Mouse (Mus musculus): ENCODE measurements around the gene Ttc16. TPM values are rescaled to one million over a fixed set of nuclear protein-coding genes. Genes with fewer than 3 reads are reported as not detected.
A peak's percentile ranks its signal among the peaks of the same experiment; 100 is the strongest.

The Ttc16 gene
- 0.14 TPM for polyA plus RNA-seq (2012; fragmentation: generic; extraction: Trizol)
- long read RNA-seq, experiment 1: 0 reads
- long read RNA-seq, experiment 2: 0 reads

DNA sequence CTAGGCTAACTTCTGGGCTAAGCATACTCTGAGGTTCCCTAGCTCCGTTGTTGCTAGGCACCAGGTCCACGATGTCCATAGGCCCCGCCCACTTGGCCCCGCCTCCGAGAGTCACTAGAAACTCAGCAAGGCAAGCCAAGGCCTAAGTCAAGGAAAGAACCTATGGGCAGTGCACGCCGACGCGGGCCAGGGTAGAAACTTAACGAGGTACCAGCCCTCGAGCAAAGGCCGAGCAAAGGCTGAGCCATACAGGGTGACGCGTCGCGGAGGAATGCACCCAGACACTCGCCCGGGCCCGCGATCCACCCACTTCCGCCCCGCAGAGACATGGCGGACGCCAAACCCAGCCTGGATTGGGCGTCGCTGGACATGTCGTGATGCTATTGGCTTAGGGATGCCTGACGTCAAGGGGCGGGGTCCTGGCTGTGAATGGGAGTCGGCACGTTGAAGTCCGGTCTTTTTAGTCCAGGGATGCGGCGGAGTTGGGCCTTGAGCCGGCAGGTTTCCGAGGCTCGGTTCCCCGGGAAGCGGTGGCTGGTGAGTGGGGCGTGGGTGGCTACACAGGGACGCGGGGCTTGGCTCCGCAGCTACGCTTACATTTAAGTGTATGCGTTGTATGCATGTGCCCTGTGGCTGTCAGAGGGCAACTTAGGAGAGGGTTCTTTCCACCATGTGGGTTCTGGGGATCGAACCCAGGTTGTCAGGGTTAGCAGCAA, at the start of gene Ttc16, which contains the start of gene Ptrh1:
Ttc16 (minus strand) TSS at position 275 of the 716 bp plus-strand sequence.
Ptrh1 (plus strand) TSS at position 428 of the 716 bp plus-strand sequence.
- no peaks in the 10 kb centered on the region for H3K27me3 ChIP-seq (ENCODE audit: control insufficient read depth, insufficient read depth, insufficient read length)
- H3K79me2 ChIP-seq (ENCODE audit: control insufficient read depth, insufficient read depth): peaks cover 27% of the 10 kb centered on the region
- H3K79me3 ChIP-seq (ENCODE audit: low read depth): peaks cover 13% of the 10 kb centered on the region
- peak within 1 kb of the TSS; percentile 92 for H3ac ChIP-seq (ENCODE audit: control insufficient read depth, insufficient read length, low read depth)
- no peak for TF ChIP-seq MYOG (IDR thresholded peaks at IDR 0.05; ENCODE audit: control insufficient read depth, extremely low read depth, insufficient read length)
- no peak for TF ChIP-seq MYOD1 (IDR thresholded peaks at IDR 0.05; ENCODE audit: control insufficient read depth, insufficient read length, low read depth)
- TF ChIP-seq FOSL1 (IDR thresholded peaks at IDR 0.05; ENCODE audit: insufficient read depth, low read length, poor library complexity, severe bottlenecking): no peak
- TF ChIP-seq CTCF (IDR thresholded peaks at IDR 0.05; ENCODE audit: control insufficient read depth, insufficient read depth, insufficient read length): no peak
- peak; percentile 61 for TF ChIP-seq MAX (IDR thresholded peaks at IDR 0.05)
- TF ChIP-seq USF1 (IDR thresholded peaks at IDR 0.05; ENCODE audit: low read depth): no peak
- peak within 1 kb of the TSS; percentile 75 for H3K4me3 ChIP-seq (ENCODE audit: insufficient read depth, poor library complexity, severe bottlenecking)
- peaks cover 24% of the 10 kb centered on the region for H3K36me3 ChIP-seq (ENCODE audit: control insufficient read depth, insufficient read depth)

DNA sequence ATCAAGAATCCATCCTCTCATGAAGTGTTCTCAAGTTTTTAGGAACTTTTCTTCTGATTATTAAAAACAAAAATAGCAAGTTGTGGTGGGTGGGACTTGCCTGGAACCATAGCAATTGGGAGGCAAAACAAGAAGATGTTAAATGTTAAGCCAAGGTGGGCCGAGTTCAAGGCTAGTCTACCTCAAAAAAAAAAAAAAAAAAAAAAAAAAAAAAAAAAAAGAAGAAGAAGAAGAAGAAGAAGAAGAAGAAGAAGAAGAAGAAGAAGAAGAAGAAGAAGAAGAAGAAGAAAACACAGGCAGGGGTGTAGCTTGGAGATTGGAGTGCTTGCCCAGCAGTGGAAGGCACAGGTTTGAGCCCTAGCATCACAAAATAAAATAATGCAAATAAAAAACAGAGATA, 49.3 kb upstream of the Ttc16 start:
- H3ac ChIP-seq (ENCODE audit: control insufficient read depth, insufficient read length, low read depth): no peak overlapping the region
- H3K79me2 ChIP-seq (ENCODE audit: control insufficient read depth, insufficient read depth): peaks cover 22% of the 10 kb centered on the region
- peaks cover 3% of the 10 kb centered on the region for H3K79me3 ChIP-seq (ENCODE audit: low read depth)
- H3K4me3 ChIP-seq (ENCODE audit: insufficient read depth, poor library complexity, severe bottlenecking): no peak overlapping the region
- no peak for TF ChIP-seq FOSL1 (IDR thresholded peaks at IDR 0.05; ENCODE audit: insufficient read depth, low read length, poor library complexity, severe bottlenecking)
- TF ChIP-seq MYOG (IDR thresholded peaks at IDR 0.05; ENCODE audit: control insufficient read depth, extremely low read depth, insufficient read length): no peak
- TF ChIP-seq USF1 (IDR thresholded peaks at IDR 0.05; ENCODE audit: low read depth): no peak
- no peak for TF ChIP-seq CTCF (IDR thresholded peaks at IDR 0.05; ENCODE audit: control insufficient read depth, insufficient read depth, insufficient read length)
- no peak for TF ChIP-seq CEBPB (IDR thresholded peaks at IDR 0.05; ENCODE audit: low read depth)
- TF ChIP-seq MYOD1 (IDR thresholded peaks at IDR 0.05; ENCODE audit: control insufficient read depth, insufficient read length, low read depth): no peak
- TF ChIP-seq MAX (IDR thresholded peaks at IDR 0.05): no peak
- H3K36me3 ChIP-seq (ENCODE audit: control insufficient read depth, insufficient read depth): peaks cover 11% of the 10 kb centered on the region
- no peaks in the 10 kb centered on the region for H3K27me3 ChIP-seq (ENCODE audit: control insufficient read depth, insufficient read depth, insufficient read length)

GRCm38 (mm10) chr2:32824181-32824580, 48.7 kb upstream of the Ttc16 start:
- H3K79me2 ChIP-seq (ENCODE audit: control insufficient read depth, insufficient read depth): peaks cover 21% of the 10 kb centered on the region
- no peaks in the 10 kb centered on the region for H3K27me3 ChIP-seq (ENCODE audit: control insufficient read depth, insufficient read depth, insufficient read length)
- H3K36me3 ChIP-seq (ENCODE audit: control insufficient read depth, insufficient read depth): peaks cover 16% of the 10 kb centered on the region
- H3K79me3 ChIP-seq (ENCODE audit: low read depth): peaks cover 3% of the 10 kb centered on the region
- no peak overlapping the region for H3K4me3 ChIP-seq (ENCODE audit: insufficient read depth, poor library complexity, severe bottlenecking)
- H3ac ChIP-seq (ENCODE audit: control insufficient read depth, insufficient read length, low read depth): no peak overlapping the region
- TF ChIP-seq FOSL1 (IDR thresholded peaks at IDR 0.05; ENCODE audit: insufficient read depth, low read length, poor library complexity, severe bottlenecking) (no peak), MYOG (IDR thresholded peaks at IDR 0.05; ENCODE audit: control insufficient read depth, extremely low read depth, insufficient read length) (no peak), CEBPB (IDR thresholded peaks at IDR 0.05; ENCODE audit: low read depth) (no peak), CTCF (IDR thresholded peaks at IDR 0.05; ENCODE audit: control insufficient read depth, insufficient read depth, insufficient read length) (no peak)

DNA sequence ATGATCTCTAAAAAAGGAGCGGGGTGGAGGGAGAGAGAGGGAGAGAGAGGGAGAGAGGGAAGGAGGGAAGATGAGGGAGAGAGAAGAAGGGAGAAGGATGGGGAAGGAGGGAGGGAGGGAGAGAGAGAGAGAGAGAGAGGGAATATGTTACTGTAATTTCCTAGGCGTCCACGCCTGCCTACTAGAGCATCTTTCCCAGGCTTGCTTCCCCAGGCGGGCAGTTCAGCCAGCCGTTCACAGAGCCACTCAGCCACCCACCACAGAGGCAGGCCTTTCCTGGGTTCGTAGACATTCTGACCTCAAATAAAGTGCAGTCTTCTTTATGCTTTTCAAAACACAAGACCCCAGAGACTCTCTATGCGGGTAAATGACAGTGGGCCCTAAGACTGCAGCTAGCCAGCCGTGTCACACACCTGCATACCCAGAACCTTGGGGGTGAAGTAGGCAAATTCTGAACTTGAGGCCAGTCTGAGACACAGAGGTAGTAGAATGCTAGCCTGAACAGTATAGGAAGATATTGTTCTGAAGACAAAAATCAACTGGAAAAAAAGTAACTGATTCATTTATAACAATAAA, 48.2 kb upstream of the Ttc16 start:
- Histone ChIP-seq H3K79me3 (ENCODE audit: low read depth) (peaks cover 3% of the 10 kb centered on the region), H3ac (ENCODE audit: control insufficient read depth, insufficient read length, low read depth) (no peak overlapping the region), H3K79me2 (ENCODE audit: control insufficient read depth, insufficient read depth) (peaks cover 16% of the 10 kb centered on the region), H3K36me3 (ENCODE audit: control insufficient read depth, insufficient read depth) (peaks cover 17% of the 10 kb centered on the region), H3K27me3 (ENCODE audit: control insufficient read depth, insufficient read depth, insufficient read length) (no peaks in the 10 kb centered on the region), H3K4me3 (ENCODE audit: insufficient read depth, poor library complexity, severe bottlenecking) (no peak overlapping the region)
- TF ChIP-seq MYOG (IDR thresholded peaks at IDR 0.05; ENCODE audit: control insufficient read depth, extremely low read depth, insufficient read length) (no peak), FOSL1 (IDR thresholded peaks at IDR 0.05; ENCODE audit: insufficient read depth, low read length, poor library complexity, severe bottlenecking) (no peak)

DNA sequence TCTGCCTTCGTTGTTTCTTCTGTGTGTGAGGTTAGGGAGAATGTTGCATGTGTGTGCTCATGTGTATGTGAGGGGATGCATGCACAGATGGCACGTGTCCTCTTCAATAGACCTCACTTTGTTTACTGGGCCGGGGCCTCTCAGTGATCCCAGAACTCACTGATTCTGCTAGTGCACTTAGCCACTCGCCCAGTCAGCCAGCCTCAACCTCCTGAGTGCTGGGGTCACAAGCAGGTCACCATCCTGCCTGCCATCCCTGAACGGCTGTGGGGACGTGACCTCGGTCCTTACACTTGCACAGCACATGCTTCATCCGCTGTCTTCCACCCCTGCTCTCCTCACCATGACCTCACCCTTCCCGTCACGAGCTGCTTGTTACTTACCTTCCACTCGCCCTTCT, 47.7 kb upstream of the Ttc16 start:
- TF ChIP-seq MYOD1 (IDR thresholded peaks at IDR 0.05; ENCODE audit: control insufficient read depth, insufficient read length, low read depth) (no peak), MAX (IDR thresholded peaks at IDR 0.05) (no peak), MYOG (IDR thresholded peaks at IDR 0.05; ENCODE audit: control insufficient read depth, extremely low read depth, insufficient read length) (no peak), CTCF (IDR thresholded peaks at IDR 0.05; ENCODE audit: control insufficient read depth, insufficient read depth, insufficient read length) (no peak), CEBPB (IDR thresholded peaks at IDR 0.05; ENCODE audit: low read depth) (no peak), USF1 (IDR thresholded peaks at IDR 0.05; ENCODE audit: low read depth) (no peak), FOSL1 (IDR thresholded peaks at IDR 0.05; ENCODE audit: insufficient read depth, low read length, poor library complexity, severe bottlenecking) (no peak)
- Histone ChIP-seq H3K79me3 (ENCODE audit: low read depth) (peaks cover 2% of the 10 kb centered on the region), H3K79me2 (ENCODE audit: control insufficient read depth, insufficient read depth) (peaks cover 11% of the 10 kb centered on the region), H3ac (ENCODE audit: control insufficient read depth, insufficient read length, low read depth) (no peak overlapping the region), H3K36me3 (ENCODE audit: control insufficient read depth, insufficient read depth) (peaks cover 22% of the 10 kb centered on the region), H3K27me3 (ENCODE audit: control insufficient read depth, insufficient read depth, insufficient read length) (no peaks in the 10 kb centered on the region), H3K4me3 (ENCODE audit: insufficient read depth, poor library complexity, severe bottlenecking) (no peak overlapping the region)

Measured in C2C12 (cell line).